Mouse (Mus musculus): Measurements from ENCODE around the gene Klhl29.
A peak's percentile ranks its signal among the peaks of the same experiment; 100 is the strongest.

Klhl29 gene

DNA sequence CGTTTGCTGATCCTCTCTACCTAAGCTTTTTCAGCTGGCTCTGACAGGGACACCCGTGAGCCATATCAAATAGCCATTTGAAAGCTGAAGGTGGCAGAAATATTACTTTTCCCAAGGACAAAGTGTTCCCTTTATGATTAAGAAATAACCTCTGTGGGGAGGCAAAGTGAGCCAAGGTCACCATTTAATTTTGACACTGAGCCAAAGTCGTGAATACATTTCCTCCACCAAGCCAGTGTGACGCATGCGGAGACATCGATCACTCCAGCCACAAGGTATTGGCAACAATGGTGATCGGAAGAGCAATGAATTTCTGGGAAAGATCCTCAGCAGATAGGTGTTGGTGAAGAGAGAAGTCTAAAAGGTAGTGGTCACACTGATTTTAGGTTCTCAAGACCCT lies 83.2 kb downstream of the Klhl29 start:
- DNase-seq, result no peak

DNA sequence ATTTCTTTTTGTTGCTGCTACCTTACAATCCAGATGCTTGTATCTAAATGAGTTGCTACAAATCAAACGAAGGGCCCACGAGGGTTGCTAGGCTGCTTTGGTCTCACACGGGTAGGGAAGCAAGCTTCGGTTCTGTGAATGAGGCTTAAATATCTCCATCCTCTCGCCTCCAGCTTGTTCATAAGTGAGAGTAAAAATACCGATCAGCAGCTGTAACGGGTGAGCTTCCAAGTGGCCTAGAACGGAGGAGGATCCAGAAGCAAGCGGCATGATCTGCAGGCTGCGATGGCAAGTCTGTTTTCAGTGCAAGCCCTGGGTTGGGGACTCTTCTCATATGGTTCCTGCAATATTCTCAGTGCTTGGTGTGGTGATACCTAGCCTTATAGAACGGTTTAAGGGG lies 89.9 kb downstream of the Klhl29 start:
- no peak for DNase-seq

DNA sequence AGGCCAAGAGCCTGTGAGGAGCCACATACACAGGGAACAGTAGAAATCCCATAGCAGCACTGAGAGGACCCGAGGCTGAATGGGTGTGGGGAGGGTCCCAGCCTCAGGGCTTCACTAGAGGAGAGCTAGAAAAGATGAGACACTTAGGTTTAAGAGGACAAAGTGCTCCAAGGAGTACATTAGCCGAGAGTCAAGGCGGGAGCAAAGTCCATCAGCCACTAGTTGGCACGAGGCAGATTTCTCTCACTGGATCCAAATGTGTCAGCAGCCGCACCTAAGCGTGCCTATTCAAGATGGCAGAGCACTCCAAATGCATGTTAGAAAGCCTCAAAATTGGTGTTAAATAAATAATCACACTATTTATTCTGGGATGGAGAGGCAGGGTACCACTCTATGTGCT lies 90.5 kb downstream of the Klhl29 start:
- DNase-seq, result peak in 1 of 2 experiments; percentile 17

DNA sequence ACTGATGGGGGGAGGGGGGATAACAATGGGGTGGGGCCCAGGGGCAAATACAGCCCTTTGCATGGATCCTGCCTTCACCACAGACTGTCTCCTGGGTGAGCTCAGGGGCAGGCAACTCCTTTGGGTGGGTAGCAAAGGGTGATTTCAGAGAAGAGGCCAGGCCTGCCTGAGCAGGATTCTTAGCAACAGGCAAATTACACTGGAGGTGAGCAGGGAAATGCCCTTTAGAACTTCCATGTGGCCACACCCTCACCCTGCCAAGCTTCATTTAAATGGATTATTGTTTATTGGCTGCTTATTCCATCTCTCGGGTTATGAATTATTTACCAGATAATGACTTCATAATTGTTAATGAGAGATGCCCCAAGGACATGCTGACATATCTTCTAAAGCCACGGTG lies 91.8 kb downstream of the Klhl29 start:
- DNase-seq, result no peak

DNA sequence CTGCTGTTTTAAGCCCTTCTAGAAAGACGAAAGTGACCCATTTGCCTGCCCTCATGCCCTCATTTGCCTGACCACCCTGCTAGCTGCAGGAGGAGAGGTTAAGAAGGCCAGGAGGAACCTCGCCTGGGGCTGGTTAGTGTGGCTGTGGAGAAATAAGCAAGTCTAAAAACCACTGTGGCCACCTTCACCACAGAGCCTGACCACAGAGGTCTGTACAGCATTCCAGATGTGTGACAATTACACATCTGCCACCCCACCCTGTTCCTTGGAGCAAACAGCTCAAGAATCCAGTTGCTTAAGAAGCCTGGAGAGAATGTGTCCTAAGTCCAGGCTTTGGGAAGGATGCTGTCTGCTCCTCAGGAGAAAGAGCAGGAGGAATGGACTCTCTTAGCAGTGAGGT lies 92.9 kb downstream of the Klhl29 start:
- no peak for DNase-seq

DNA sequence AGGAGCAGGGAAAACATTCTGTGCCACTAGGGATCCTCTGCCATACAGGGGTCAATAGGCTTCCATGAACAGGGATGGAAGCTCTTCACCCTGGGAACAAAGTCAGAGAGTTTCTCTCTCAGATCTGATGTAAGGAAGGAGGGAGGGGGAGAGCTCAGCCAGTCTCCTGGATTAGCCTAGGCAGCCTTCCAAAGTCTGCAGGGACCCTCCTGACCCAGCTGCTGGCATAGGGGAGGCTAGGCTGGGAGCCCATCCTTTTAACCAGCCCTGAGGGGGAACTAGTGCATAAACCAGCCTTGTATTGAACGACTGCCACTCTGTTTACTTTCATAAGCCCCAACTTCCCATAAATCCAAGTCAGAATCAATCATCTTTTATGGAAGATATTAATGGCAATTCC lies 95.6 kb downstream of the Klhl29 start:
- no peak for DNase-seq

DNA sequence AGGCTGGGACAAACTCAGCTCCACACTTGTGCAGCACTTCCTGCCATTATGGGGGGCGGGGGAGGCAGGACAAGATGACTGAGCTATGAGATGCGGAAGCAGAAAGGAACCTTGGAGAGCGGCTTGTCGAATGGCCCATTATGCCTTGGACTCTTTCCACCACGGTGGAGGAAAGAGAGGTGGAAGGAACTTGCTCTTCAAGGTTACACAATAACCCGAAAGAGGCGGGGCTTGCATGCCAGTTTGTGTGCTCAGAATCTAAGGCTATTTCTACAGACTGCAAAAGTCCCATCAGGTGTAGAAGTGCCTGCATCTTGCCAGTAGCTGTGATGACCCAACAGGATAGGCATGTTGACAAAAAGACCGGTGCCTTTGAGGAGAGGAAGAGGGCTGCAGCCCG lies 98.5 kb downstream of the Klhl29 start:
- DNase-seq, result peak; percentile 51 to 70

DNA sequence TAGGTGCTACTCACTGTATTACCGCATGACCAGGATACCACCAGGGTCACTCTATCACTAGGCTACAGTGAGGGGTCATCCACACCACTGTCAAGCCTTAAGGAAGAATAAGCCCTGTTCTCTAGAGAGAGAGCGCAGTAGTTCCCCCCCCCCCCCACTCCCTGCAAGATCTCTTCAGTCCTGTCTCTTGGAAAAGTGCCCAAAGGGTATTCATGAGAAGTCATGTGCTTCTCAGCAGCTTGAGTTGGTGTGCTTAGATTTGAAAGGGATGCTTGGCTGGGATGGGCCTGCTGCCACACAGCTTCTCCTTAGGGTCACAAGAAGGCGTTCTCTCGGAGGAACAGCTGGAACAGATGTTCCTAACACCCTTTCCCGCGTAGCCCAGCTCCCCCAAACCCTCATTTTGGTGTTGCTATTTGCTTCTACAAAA lies 100.0 kb downstream of the Klhl29 start:
- no peak for DNase-seq

DNA sequence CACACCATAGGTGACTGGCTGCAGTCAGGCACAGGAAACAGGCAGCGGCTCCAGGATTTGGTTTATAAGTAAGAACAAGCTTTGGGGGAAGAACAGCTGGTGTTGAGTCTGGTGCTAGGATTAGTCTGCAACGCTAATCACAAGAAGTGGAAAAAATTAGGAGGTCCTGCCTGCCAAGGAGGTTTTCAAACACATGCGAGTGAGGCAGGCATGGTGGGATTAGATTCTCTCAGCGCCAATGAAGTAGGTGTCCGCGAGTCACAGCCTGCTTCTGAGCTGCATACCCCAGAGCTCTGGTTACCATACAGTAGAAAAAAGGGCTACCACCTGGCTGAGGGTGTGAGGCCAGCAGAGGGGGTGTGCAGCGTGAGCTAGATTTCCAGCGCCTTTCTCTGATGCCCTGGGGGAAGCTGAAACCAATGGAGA lies 101.0 kb downstream of the Klhl29 start:
- peak in 1 of 2 experiments; percentile 36 for DNase-seq

DNA sequence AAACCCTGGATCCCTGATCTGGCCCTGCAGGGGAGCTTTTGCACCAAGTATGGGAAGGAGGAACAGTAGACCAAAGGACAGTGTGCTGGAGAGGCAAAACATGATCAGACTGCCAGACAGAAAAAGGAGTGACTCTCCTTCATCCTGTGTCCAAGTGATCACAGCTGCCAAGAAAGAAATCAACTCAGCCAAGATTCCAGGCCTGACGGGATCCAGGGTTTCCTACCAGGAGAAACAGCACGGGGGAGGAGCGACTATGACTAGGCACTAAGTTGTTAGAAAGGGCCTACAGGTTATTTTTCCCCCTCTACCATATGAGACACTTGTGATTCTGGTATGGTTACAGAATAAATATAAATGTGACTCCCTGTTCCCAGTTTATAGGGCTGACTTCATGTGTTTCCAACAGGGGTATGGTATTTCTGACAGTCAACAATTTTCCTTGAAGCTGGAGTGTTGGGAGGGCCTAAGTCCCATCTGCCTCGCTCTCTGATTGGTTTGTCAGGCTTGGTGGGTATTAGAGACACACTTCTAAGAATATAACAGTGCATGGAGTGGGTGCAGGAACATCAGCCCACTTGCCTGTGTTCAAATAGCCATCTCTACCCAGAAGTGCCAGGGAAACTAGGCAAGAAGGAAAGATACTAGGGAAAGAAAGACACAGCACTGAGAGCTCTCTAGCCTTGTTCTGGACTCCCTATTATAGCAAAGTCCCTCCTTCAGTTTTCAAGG lies 102.0 kb downstream of the Klhl29 start:
- DNase-seq, result no peak

DNA sequence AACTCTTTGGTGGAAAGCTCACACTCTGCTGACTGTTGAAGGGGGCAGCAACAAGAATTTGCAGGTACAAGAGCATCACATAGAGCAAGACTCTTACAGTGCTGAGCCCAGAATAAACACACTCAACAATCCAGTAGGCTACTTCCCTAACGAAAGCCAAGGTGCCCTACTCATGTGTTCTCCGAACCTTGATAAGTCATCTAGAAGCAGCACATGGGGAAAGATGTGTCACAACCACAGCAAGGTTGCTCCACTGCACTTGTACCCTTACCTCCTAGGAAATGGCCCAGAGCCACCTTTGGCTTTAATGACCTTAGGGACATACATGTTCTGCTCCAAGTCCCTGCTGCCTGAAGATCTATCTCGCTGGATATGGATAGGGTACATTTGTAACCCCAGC lies 105.0 kb downstream of the Klhl29 start:
- no peak for DNase-seq

DNA sequence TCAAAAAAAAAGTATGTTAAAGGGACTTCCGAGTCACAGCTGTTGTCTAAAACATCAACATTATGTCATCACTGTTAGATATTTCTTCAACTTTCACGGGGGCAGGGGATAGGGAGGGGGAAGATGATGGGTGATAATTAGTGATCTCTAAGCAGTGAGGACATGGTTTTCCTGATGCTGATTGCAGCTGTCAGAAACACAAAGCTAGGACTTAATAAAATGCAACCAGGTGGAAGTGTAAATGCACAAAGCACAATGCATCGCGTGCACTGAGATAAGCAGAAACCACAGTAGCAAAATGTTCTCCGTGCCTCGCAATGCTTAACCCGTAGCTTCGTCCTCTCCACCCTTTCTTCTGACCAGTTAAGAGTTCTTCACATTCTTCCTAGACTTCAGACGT lies 105.5 kb downstream of the Klhl29 start:
- DNase-seq, result no peak

DNA sequence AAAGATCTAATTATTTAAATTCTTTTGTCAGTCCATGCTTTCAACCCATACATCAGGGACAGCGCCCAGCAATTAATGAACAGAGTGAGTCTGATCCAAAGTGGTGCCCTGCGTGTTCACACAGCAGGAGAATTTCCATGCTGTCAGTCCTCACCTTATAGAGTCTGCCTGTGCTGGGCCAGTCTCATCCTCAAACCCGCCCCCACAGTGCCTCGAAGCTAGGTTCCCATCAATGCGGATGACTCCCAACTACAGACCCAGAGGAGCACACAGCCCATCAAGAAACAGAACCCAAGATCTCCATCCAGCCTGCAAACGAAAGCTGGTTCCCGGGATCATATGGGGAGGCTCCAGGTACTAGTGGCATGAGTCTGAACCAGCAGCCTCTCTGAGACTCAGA lies 106.4 kb downstream of the Klhl29 start:
- no peak for DNase-seq

DNA sequence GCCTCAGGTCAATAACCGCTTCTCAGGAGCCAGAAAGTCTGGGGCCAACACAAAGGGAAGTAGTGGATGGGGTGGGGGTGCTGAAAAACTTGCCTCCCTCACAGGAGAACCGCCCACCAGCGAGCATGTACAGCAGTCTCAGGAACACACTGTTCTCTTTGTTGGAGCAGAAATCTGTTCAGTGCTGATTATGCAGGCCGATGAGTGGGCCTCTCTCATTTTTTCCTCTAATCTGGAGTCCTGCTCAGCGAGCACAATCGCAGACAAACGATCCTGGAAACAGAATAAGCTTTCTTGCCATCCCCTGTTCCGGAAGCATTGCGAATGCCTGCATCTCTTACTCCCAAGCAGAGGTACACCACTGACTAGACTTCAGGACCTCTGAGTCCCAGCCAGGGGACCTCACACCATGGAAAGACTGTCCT lies 107.3 kb downstream of the Klhl29 start:
- no peak for DNase-seq

DNA sequence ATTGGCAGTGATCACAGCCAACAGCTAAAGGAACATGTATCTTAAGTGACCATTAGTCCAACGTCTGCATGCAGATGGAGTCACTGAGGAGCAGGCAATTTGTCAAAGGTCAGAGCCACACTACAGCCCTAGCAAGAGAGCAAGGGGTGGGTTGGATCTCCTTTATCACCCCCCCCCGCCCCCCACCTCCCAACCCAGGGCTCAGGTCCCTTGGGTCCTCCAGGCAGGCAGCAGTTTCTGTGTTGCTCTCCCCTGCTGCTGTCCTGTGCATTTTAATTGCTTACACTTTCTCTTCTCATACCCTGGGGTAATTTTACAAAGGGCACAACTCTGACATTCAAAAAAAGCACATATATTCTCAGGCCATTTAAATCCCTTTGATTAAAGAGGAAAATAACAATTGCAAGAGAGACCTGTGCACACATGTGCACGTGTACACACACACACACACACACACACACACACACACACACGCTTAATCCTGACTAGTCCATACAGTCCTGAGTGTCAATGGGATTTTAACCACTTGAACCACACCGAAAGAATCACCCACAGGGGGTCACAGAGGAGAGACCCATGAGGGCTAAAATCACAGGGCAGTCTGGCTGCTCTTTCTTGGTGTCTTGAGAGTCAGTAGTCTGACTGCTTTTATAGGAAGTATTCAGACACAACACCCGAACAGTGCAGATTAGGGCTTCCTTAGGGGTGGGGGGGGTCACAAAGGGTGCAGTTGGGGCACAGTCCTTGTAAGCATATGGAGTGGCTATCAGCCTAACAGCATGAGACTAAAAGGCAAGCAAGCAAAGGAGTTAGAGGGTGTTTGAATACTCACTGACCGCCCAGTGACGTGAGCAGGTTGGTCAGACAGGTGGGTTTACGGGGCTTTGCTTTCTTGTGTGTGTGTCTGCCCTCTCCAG lies 108.0 kb downstream of the Klhl29 start:
- no peak for DNase-seq

DNA sequence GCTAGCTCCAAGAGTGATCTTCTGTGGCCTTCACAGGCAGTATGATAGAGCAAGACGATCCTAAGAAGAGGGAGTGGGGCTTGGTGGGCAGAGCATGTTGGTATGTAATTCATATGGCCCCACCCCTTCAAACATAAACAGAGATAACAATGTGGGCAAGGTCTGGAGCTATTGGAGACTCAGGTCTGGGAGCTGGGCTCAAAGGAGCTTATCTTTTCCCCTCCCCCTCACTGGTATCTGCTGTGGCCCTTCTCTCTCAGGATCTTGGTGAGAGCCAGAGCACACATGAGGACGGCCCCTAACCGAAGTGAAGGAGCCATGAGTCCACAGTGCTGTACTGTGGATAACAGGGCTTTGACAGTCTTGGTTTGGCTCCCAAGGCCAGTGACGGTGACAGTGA lies 108.7 kb downstream of the Klhl29 start:
- no peak for DNase-seq

DNA sequence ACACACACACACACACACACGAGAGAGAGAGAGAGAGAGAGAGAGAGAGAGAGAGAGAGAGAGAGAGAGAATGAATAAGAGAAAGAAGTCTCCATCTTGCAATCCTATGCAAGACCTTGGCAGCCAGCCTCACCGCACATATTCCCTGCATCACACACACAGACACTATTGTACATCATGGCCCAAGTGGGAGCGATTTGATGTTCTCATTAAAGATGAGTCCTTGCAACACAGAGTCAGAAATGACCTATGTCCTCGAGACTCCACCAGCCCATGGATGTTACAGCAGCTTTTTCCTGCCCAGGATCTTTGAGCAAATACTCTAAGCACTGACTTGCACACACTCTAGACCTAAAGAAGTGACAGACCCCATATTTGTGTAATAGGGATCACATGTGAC lies 114.0 kb downstream of the Klhl29 start:
- no peak for DNase-seq

DNA sequence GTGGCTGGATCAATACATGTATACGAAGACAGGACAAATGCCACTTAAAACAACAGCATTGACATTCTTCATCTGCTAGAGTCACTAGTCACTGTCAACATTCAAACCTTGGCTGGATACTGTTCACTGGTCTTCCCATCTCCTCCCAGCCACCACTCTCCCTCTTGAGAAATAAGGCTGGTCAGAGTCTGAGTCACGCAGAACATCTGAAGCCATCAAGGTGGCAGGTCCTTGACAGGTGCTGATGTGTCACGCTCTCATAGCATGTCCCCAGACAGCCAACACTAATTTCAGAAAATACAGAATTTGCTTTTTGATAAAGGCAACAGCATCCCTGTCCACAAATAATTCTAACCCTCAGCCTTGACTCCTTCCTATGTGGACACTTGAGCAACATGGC lies 116.7 kb downstream of the Klhl29 start:
- DNase-seq, result no peak

DNA sequence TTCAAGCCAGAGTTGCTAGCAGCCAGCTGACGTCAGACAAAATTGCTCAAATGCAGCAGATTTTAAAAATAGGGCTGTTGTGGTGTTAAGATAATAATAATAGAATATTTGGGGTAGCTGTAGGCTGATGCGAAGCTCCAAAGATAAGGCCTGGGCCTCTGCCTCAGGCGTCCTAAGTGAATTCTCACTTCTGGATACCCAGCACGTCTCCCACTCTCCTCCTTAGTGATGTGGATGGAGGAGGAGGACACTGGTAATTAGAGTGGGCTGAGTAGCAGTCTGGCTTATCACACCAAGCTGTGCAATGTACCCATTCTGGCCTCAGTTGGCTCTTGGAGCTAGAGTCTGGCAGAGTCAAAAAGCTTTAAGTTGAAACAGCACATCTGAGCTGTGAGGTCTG lies 118.3 kb downstream of the Klhl29 start:
- no peak for DNase-seq

DNA sequence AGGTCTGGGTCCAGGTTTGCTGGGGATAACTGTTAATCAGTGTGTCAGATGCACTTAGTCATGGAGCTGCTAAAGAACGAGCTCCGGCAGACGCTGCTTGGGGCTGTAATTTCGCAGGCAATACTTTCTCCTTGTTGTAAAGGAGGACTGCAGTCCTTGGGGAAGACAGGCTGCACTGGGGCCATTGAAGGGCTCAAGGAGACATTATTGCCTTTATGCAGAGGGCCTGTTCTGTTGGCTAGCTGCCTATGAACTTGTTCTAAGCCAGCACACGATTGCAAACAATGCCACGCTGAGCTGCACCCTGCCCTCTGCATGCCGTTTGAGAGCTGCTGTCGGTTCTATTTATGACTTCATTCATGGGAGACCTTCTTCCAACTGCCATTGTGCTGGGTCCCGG lies 120.4 kb downstream of the Klhl29 start:
- DNase-seq, result no peak

DNA sequence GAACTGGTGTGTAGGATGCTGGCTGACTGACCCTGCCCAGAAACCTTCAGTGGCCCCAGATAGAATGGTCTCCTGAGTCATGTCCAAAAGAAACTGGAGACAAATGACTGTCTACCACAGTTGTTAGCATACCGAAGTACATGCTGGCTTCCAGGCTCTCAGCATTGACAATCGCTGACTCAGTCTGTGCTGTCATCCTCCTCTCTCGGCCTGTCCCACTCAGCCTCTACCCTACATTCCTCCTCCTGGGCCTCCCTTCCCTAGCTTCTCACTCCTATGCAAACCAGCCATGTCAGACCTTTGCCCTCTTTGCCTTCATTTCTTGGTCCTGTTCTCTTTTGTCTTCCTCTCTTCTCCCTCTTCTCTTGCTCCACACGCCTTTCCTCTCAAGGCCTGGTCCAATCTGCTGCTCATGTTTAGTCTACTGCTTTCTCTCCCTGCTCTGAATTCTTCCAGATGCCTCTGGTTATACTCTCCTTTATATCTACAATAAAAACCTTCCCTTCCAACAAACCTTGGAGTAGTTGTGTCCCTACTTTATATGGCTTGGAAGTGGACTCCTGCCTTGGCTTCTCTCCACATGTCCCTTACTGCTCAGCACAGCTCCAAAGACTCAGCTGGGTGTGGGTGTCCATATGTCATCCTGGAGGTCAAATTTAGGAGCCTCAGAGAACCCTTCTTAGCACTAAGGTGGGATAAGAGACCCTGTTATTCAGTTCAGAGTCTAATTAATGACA lies 121.1 kb downstream of the Klhl29 start:
- DNase-seq, result no peak

DNA sequence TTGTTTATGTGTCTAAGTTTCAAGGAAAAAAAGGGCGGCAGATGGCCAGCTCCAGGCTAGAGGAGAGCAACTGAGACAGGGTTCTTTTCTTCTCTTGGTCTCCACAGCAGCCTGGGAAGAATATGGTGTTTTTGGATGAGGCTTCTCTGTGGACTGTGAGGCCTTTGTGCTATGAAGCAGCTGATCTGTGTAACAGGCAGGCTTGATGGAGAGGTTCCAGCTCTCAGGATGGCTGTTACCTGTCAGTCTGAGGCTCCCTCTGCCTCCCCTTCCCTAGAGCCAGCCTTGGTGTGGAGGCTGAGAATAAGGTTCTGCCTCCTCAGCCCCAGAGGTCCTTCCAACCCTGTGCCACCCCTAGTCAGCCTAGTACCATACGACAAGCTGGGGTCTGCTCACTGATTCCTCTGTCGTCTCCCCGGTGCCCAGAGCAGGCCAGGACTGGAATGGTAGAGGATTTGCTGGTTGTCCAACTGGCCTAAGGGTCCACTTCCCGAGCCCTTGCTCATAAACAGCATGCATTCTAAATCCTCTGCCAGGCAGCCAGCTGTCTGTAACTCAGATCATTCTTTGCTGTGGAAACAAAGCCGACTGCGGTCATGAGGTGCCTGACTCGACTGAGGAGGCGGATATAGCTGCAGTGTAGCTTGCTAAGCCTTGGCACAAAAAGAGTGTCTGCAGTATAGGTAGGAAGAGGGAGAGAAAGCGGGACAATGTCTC lies 122.0 kb downstream of the Klhl29 start:
- no peak for DNase-seq

DNA sequence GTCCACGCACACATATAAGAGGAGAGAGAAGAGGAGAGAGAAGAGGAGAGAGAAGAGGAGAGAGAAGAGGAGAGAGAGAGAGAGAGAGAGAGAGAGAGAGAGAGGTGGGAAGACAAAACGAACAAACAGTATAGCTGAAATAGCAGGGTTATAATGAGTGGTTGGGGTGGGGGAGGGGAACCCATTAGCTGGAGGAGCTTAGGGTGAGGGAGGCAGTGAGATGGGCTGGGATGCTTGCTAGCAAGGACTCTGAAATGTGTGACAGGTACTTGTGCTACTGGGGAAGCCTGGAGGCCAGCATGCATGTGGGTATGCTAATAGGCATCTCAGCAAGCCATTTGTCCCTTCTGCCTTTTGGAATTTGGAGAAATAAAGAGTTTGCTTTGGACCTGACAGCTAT lies 122.9 kb downstream of the Klhl29 start:
- DNase-seq, result no peak

Data from kidney, postnatal 4 days (tissue).